Mouse (Mus musculus): ENCODE measurements at regions not wholly inside any gene's neighbourhood (a gene's known extent, or its start where the extent isn't known, plus 50 kb on each side); places are given as distances from the start of the nearest gene placed in this dataset.

DNA sequence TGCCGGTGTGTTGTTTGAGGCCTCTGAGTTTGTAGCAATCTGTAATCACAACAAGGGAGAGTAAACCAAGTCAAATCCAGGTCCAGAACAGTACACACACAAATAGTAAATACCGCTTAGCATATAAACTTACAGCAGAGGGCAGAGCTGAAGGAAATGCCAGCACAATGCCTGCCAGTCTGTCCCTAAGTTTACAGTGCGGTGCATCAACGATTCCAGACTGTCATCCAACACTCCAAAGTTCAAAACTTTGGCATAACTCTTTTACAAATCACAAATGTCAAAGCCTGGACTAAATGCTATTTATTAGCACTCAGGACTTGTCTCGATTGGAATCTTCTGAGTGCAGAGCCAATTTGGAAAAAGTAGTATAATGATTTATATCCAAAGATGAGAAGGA, 104.7 kb upstream of the Ptpn13 start:
- Histone ChIP-seq H3K27me3 (ENCODE audit: control insufficient read depth, insufficient read depth, low read length) (no peaks in the 10 kb centered on the region), H3K27ac (ENCODE audit: control insufficient read depth, insufficient read depth, low read length) (no peak overlapping the region), H3K4me3 (ENCODE audit: control insufficient read depth, insufficient read depth, low read length) (no peak overlapping the region), H3K4me1 (replicated peaks; ENCODE audit: control insufficient read depth, insufficient read depth, low read length) (no peaks in the 10 kb centered on the region), H3K36me3 (ENCODE audit: control insufficient read depth, insufficient read depth, low read length) (no peaks in the 10 kb centered on the region)
- no peak for DNase-seq
- 84% methylated on average over 5 of the region's 5 CpGs for WGBS
- TF ChIP-seq POLR2A (IDR thresholded peaks at IDR 0.05; ENCODE audit: control insufficient read depth, extremely low read depth, insufficient read depth, low read length, poor library complexity) (no peak), CTCF (IDR thresholded peaks at IDR 0.05; ENCODE audit: borderline replicate concordance, control insufficient read depth, extremely low read depth, insufficient read depth, low read length, poor library complexity) (no peak)

DNA sequence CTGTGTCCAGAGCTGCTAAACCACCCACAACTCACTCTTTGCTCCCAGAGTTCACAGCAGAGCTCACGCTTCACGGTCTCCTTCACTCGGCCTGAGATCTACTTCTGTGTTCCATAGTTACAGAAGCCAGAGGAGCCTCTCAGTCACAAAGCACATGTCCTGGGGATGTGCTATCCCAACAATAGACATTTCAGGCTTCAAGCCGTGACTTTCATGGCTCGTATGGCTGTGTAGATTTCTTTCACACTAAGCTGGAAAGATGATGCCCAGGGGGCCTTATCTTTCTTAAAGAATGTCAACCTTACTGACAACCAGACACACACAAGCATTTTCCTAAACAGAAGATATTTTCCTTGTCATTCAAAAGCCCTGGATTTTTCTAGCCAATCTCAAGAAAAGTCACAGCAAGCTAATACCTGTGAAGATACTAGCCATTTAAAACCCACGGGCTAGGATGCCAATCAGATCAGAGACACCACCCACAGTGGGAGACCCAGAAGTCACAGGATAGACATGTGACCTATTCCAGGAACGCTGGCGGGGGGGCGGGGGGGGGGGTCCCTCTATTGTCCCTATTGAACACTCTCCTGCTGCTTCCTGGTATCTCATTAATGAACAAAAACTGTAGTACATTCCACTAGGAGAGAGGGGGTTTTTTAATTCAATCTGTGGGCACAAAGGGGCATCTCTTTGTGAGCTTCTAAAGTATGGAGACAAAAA, 98.8 kb upstream of the Mapk10 start:
- H3K27me3 ChIP-seq (ENCODE audit: control insufficient read depth, insufficient read depth, low read length): no peaks in the 10 kb centered on the region
- no peak overlapping the region for H3K27ac ChIP-seq (ENCODE audit: control insufficient read depth, insufficient read depth, low read length)
- DNase-seq: no peak
- no peak overlapping the region for H3K4me3 ChIP-seq (ENCODE audit: control insufficient read depth, insufficient read depth, low read length)
- TF ChIP-seq CTCF (IDR thresholded peaks at IDR 0.05; ENCODE audit: borderline replicate concordance, control insufficient read depth, extremely low read depth, insufficient read depth, low read length, poor library complexity) (no peak), POLR2A (IDR thresholded peaks at IDR 0.05; ENCODE audit: control insufficient read depth, extremely low read depth, insufficient read depth, low read length, poor library complexity) (no peak)
- no peaks in the 10 kb centered on the region for H3K4me1 ChIP-seq (replicated peaks; ENCODE audit: control insufficient read depth, insufficient read depth, low read length)
- 82% methylated on average over 9 of the region's 9 CpGs for WGBS
- H3K36me3 ChIP-seq (ENCODE audit: control insufficient read depth, insufficient read depth, low read length): no peaks in the 10 kb centered on the region

DNA sequence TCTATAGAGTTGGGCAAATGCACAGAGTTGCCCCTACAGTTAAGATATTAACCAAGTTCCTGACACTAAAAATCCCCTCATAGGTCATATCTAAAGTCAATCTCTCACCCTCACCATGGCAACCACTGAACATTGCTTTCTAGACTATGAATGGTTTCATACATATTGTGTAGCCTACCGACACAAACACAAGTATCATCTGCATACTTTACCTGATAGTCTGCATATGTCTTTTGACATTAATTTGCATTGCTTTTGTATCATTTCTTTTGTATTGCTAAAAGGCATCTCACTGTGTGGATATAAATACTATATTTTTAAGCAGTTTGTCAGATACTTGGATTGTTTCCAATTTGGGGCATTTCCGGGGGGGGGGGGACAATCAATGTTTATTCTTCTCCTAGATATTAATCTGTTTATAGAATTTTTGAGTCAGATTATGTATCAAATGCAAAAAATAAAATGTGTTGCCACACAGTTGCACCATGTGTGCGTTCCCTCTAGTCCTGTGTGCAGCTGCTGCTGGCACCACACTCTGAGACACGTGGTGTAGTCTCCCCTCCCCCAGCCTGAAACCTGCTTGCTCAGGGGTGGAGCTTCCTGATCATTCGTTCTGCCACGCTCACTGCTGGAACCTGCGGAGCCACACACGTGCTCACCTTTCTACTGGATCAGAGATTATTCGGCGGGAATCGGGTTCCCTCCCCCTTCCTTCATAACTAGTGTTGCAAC, 94.7 kb upstream of the Mapk10 start:
- WGBS: 83% methylated on average over 11 of the region's 11 CpGs
- TF ChIP-seq CTCF (IDR thresholded peaks at IDR 0.05; ENCODE audit: borderline replicate concordance, control insufficient read depth, extremely low read depth, insufficient read depth, low read length, poor library complexity): no peak
- no peak for TF ChIP-seq POLR2A (IDR thresholded peaks at IDR 0.05; ENCODE audit: control insufficient read depth, extremely low read depth, insufficient read depth, low read length, poor library complexity)
- DNase-seq: no peak
- Histone ChIP-seq H3K4me3 (ENCODE audit: control insufficient read depth, insufficient read depth, low read length) (no peak overlapping the region), H3K4me1 (replicated peaks; ENCODE audit: control insufficient read depth, insufficient read depth, low read length) (no peaks in the 10 kb centered on the region), H3K36me3 (ENCODE audit: control insufficient read depth, insufficient read depth, low read length) (no peaks in the 10 kb centered on the region), H3K27me3 (ENCODE audit: control insufficient read depth, insufficient read depth, low read length) (no peaks in the 10 kb centered on the region), H3K27ac (ENCODE audit: control insufficient read depth, insufficient read depth, low read length) (no peak overlapping the region)

DNA sequence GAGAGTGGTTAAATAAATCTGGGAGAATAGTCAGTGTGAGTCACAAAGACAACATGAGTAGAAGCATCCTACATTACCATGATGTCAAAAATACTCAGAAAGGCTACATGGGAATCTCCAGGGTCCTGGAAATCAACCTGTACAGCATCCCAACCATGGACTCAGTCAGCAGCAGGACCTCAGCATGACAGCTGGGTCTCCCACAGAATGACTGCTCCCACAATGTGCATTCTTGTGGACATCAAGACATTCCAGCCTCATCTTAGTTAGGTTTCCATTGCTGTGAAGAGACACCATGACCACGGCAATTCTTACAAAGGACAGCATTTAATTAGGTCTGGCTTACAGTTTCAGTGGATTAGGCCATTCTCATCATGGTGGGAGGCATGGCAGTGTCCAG, 93.8 kb upstream of the Mapk10 start:
- no peak for TF ChIP-seq CTCF (IDR thresholded peaks at IDR 0.05; ENCODE audit: borderline replicate concordance, control insufficient read depth, extremely low read depth, insufficient read depth, low read length, poor library complexity)
- no peak for TF ChIP-seq POLR2A (IDR thresholded peaks at IDR 0.05; ENCODE audit: control insufficient read depth, extremely low read depth, insufficient read depth, low read length, poor library complexity)
- Histone ChIP-seq H3K27me3 (ENCODE audit: control insufficient read depth, insufficient read depth, low read length) (no peaks in the 10 kb centered on the region), H3K36me3 (ENCODE audit: control insufficient read depth, insufficient read depth, low read length) (no peaks in the 10 kb centered on the region), H3K4me1 (replicated peaks; ENCODE audit: control insufficient read depth, insufficient read depth, low read length) (no peaks in the 10 kb centered on the region), H3K27ac (ENCODE audit: control insufficient read depth, insufficient read depth, low read length) (no peak overlapping the region), H3K4me3 (ENCODE audit: control insufficient read depth, insufficient read depth, low read length) (no peak overlapping the region)
- 89% methylated on average over 1 of the region's 1 CpGs for WGBS
- no peak for DNase-seq

DNA sequence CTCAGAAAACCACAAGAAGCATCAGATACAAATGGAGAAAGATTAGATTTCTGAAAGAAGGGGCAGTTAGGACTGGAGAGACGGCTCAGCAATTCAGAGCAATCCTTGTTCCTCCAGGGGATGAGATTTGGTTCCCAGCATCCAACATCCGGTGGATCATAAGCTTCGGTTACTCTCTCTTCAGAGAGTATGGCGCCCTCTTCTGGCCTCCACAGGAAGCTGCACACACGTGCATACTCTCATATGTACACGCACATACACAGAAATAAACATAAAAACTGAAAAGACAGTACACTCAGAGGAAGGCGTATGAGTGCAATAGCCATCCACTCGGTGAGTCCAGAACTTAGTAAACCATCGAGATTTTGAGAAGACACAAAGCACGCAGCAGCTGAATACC, 91.6 kb upstream of the Mapk10 start:
- H3K4me1 ChIP-seq (replicated peaks; ENCODE audit: control insufficient read depth, insufficient read depth, low read length): no peaks in the 10 kb centered on the region
- H3K4me3 ChIP-seq (ENCODE audit: control insufficient read depth, insufficient read depth, low read length): no peak overlapping the region
- H3K36me3 ChIP-seq (ENCODE audit: control insufficient read depth, insufficient read depth, low read length): no peaks in the 10 kb centered on the region
- H3K27ac ChIP-seq (ENCODE audit: control insufficient read depth, insufficient read depth, low read length): no peak overlapping the region
- WGBS: 94% methylated on average over 10 of the region's 10 CpGs
- H3K27me3 ChIP-seq (ENCODE audit: control insufficient read depth, insufficient read depth, low read length): no peaks in the 10 kb centered on the region
- DNase-seq: no peak
- TF ChIP-seq CTCF (IDR thresholded peaks at IDR 0.05; ENCODE audit: borderline replicate concordance, control insufficient read depth, extremely low read depth, insufficient read depth, low read length, poor library complexity) (no peak), POLR2A (IDR thresholded peaks at IDR 0.05; ENCODE audit: control insufficient read depth, extremely low read depth, insufficient read depth, low read length, poor library complexity) (no peak)

DNA sequence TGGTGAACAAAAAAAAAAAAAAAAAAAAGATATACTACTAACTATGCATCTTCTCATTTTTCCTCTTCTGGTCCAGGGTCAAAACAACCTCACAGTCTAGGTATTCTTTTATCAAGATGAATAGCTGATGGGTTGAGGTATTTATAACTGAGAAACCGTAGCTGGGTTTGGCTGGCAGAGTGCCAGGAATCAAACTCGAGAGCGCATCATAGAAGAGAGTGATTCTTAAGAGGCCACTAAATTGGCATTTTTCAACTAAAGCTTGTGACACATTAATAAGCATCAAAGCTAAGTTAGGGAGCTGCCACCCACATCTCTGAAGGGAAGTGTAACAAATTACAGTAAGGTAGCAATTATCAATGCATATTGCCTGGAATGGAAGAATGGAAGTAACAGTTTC, 90.2 kb upstream of the Mapk10 start:
- no peak for DNase-seq
- H3K4me3 ChIP-seq (ENCODE audit: control insufficient read depth, insufficient read depth, low read length): no peak overlapping the region
- no peaks in the 10 kb centered on the region for H3K36me3 ChIP-seq (ENCODE audit: control insufficient read depth, insufficient read depth, low read length)
- H3K4me1 ChIP-seq (replicated peaks; ENCODE audit: control insufficient read depth, insufficient read depth, low read length): no peaks in the 10 kb centered on the region
- no peaks in the 10 kb centered on the region for H3K27me3 ChIP-seq (ENCODE audit: control insufficient read depth, insufficient read depth, low read length)
- TF ChIP-seq POLR2A (IDR thresholded peaks at IDR 0.05; ENCODE audit: control insufficient read depth, extremely low read depth, insufficient read depth, low read length, poor library complexity) (no peak), CTCF (IDR thresholded peaks at IDR 0.05; ENCODE audit: borderline replicate concordance, control insufficient read depth, extremely low read depth, insufficient read depth, low read length, poor library complexity) (no peak)
- H3K27ac ChIP-seq (ENCODE audit: control insufficient read depth, insufficient read depth, low read length): no peak overlapping the region
- 75% methylated on average over 3 of the region's 3 CpGs for WGBS

Measured in thymus, adult 2 months (tissue).